Mouse (Mus musculus): ENCODE measurements around the gene Tti1.

DNA sequence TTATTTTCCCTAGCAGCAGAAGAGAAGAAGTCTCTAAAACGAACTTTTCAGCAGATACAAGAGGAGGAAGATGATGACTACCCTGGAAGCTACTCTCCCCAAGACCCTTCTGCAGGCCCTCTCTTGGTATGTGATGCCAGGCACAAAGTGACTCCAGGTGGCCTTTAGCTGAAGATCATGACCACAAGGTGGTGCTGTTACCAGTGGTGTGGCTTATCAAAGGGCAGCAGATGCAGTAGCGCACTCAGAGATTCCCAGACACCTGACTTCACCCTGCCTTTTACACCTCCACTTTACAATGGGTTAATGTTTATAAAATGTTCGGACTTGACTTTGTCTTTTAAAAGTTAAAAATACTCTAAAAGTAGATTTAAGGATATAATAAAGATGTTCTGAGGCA lies 19.7 kb upstream of the Tti1 start:
- peak; percentile 83 for TF ChIP-seq CTCF (IDR thresholded peaks at IDR 0.05)
- no peak for TF ChIP-seq EP300 (IDR thresholded peaks at IDR 0.05)

Measured in lung, postnatal 0 days (tissue).